Mouse (Mus musculus) liver, embryonic 14.5 days (tissue): Measurements from ENCODE around the gene Peli2.

ENCODE experiments used
- CTCF ChIP-seq: IDR thresholded peaks from 2 replicates; pipeline ENCODE4 v1.5.1; 2016; ENCODE audit warnings: antibody characterized with exemption, low read depth, control low read depth
- EP300 ChIP-seq: IDR thresholded peaks from 2 replicates; pipeline ENCODE4 v1.6.1; 2016; ENCODE audit warnings: antibody characterized with exemption, low read depth

DNA sequence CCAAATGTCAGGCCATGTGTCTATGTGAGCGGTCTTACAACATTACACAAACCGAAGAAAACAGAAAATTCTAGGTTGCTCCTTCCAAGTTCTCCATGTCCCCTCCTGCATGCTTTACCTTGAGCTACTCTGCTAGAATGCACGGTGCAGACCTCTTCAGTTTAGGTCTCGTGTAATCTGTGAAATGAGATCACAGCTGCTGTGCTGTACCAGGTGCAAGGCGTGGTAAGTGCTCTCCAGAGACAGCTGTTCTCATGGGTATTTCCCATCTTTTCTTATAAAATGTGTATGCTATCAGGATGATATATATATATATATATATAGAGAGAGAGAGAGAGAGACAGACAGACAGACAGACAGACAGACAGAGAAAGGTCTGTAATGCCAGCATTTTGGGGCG lies 146.1 kb downstream of the Peli2 start:
- TF ChIP-seq CTCF = no peak
- TF ChIP-seq EP300 = no peak
